Mouse (Mus musculus) limb, embryonic 10.5 days (tissue): Measurements from ENCODE around the gene Mroh8. TPM values are rescaled to one million over a fixed set of nuclear protein-coding genes. Genes with fewer than 3 reads are reported as not detected.
"Not testable (repeated sequence)": the region's sequence is repeated elsewhere in the genome, so short reads cannot be mapped to it uniquely, and the experiment has no call there.

Experiments used
- DNase-seq: peaks from one replicate; pipeline ENCODE4 v3.0.0-alpha.2; 2017; ENCODE audit warnings: low spot score
- H3K27ac ChIP-seq: fragments of 300-500 bp; sonication (generic); 2 replicates; pipeline ENCODE4 v1.5.1; 2016; ENCODE audit warnings: mild to moderate bottlenecking
- H3K27me3 ChIP-seq: fragments of 300-500 bp; sonication (generic); 2 replicates; pipeline ENCODE4 v1.6.1; 2016; ENCODE audit warnings: low read depth, mild to moderate bottlenecking; ENCODE audit not compliant: poor library complexity, severe bottlenecking
- H3K36me3 ChIP-seq: fragments of 300-500 bp; sonication (generic); 2 replicates; pipeline ENCODE4 v1.6.1; 2016; ENCODE audit warnings: mild to moderate bottlenecking, moderate library complexity
- H3K4me1 ChIP-seq: fragments of 300-500 bp; sonication (generic); 2 replicates; pipeline ENCODE4 v1.6.1; 2016
- H3K4me3 ChIP-seq: fragments of 300-500 bp; sonication (generic); 2 replicates; pipeline ENCODE4 v1.5.1; 2016; ENCODE audit warnings: mild to moderate bottlenecking, moderate library complexity
- H3K9me3 ChIP-seq: fragments of 300-500 bp; sonication (generic); replicated peaks from 2 replicates; pipeline ENCODE4 v1.6.1; 2016; ENCODE audit warnings: mild to moderate bottlenecking
- WGBS: fragments of 180-500 bp; shearing (Covaris S2); methylation state at CpG from one replicate; pipeline ENCODE4 v1.1.7; 2016; 5-methylcytosine and 5-hydroxymethylcytosine counted together
- polyA plus RNA-seq: library from polyadenylated mRNA; unstranded; fragments of >200 nt; fragmentation: Nextera tagmentation; extraction: Ambion mirVana; gene quantifications from 2 replicates; pipeline ENCODE4 v1.2.1, GENCODE M21; 2016

Mroh8 gene
- polyA plus RNA-seq, 1 experiment from 2014 or later = 0.66 TPM

DNA sequence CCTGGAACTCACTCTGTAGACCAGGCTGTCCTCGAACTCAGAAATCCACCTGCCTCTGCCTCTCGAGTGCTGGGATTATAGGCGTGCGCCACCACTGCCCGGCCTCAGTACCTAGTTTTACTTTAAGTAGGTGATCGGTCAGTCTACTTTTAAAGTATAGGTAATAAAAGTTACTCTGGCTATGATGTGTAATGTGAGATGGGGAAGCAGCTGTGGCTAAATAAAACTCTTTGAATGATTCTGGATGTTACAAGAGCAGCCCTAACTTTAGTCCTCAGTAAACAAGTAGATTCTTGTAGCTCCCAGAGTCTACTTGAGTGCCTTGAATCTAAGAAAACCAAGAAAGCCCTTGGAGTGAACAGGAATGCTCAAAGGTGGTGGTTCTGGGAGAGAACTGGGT is 106.4 kb downstream of the Mroh8 start:
- peaks cover 81% of the 10 kb centered on the region for H3K36me3 ChIP-seq
- 95% methylated on average over 6 of the region's 6 CpGs for WGBS
- H3K4me1 ChIP-seq = no peaks in the 10 kb centered on the region
- H3K9me3 ChIP-seq = no peaks in the 10 kb centered on the region
- no peak overlapping the region for H3K4me3 ChIP-seq
- no peak for DNase-seq
- no peaks in the 10 kb centered on the region for H3K27me3 ChIP-seq
- no peak overlapping the region for H3K27ac ChIP-seq

DNA sequence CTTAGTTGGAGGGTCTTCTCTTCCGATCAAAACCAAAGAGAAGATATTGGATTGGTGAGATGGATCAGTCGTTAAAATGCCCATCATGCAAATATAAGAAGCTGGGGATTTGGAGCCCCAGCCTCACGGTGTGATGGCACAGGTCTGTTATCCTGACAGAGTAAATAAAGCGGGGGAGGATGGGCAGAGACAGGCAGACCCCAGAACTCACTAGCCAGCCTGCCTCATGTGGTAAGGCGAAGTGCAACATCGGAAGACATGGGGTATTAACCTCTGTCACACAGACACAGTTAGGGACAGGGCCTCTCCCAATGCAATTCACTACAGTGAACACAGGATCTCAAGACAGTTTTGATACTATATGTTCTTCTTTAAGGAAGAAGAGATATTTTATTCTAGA is 108.7 kb downstream of the Mroh8 start:
- 77% methylated on average over 6 of the region's 6 CpGs for WGBS
- peaks cover 79% of the 10 kb centered on the region for H3K36me3 ChIP-seq
- no peaks in the 10 kb centered on the region for H3K9me3 ChIP-seq
- no peak overlapping the region for H3K27ac ChIP-seq
- no peak for DNase-seq
- H3K4me3 ChIP-seq = no peak overlapping the region
- no peaks in the 10 kb centered on the region for H3K27me3 ChIP-seq
- H3K4me1 ChIP-seq = no peaks in the 10 kb centered on the region

DNA sequence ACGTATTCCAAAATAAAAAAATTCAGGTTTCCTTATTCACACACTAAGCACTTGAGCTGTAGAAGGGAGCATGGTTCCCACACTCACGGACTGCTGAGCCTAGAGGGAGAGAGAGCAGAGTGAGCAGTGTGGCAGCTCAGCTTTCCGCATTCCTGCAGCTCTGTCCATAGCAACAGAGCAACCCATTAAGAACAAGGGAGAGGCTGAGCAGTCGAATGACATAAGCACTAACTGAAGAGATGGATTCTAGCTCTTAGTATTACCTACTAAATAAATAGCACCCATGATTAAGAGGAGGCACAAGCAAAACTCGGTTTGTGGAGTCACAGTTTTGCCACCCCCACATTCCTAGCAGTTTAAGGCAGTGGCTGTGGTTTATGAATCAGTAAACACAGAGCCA is 109.2 kb downstream of the Mroh8 start:
- no peak for DNase-seq
- no peaks in the 10 kb centered on the region for H3K4me1 ChIP-seq
- 61% methylated on average over 5 of the region's 5 CpGs for WGBS
- H3K27ac ChIP-seq = no peak overlapping the region
- H3K27me3 ChIP-seq = no peaks in the 10 kb centered on the region
- peaks cover 78% of the 10 kb centered on the region for H3K36me3 ChIP-seq
- H3K9me3 ChIP-seq = no peaks in the 10 kb centered on the region
- no peak overlapping the region for H3K4me3 ChIP-seq

DNA sequence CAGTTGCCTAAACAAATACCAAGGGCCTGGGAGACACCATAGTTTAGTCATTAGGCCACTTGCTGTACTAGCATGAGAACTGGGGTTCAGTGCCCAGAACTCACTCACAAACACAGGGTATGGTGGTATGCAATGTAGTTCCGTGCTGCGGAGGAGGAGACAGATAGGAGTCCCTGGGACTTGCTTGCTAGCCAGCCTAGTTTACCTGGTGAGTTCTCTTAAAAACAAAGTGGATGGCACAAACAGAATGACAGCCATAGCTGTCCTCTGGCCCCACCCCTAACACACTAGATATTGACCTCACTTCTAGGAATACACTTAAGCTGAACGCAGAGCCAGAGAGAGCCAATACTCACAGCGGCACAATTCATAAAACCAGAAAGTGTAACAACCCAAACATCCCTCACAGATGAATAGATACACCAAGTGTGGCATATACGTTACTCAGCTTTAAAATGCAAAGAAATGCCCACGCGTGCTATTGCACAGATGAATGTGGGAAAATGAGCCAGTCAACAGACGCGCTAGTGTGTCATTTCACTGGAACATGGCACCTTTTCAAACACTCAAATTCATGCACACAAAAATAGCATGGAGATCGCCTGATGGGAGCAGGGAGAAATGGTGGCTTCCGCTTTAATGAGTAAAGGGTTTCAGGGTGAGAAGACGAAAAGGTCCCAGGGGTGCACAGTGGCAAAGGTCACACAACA is 112.8 kb downstream of the Mroh8 start:
- Histone ChIP-seq H3K9me3 (no peaks in the 10 kb centered on the region), H3K4me3 (no peak overlapping the region), H3K36me3 (peaks cover 79% of the 10 kb centered on the region), H3K4me1 (no peaks in the 10 kb centered on the region), H3K27me3 (no peaks in the 10 kb centered on the region), H3K27ac (no peak overlapping the region)
- WGBS = 93% methylated on average over 12 of the region's 12 CpGs
- DNase-seq = no peak

DNA sequence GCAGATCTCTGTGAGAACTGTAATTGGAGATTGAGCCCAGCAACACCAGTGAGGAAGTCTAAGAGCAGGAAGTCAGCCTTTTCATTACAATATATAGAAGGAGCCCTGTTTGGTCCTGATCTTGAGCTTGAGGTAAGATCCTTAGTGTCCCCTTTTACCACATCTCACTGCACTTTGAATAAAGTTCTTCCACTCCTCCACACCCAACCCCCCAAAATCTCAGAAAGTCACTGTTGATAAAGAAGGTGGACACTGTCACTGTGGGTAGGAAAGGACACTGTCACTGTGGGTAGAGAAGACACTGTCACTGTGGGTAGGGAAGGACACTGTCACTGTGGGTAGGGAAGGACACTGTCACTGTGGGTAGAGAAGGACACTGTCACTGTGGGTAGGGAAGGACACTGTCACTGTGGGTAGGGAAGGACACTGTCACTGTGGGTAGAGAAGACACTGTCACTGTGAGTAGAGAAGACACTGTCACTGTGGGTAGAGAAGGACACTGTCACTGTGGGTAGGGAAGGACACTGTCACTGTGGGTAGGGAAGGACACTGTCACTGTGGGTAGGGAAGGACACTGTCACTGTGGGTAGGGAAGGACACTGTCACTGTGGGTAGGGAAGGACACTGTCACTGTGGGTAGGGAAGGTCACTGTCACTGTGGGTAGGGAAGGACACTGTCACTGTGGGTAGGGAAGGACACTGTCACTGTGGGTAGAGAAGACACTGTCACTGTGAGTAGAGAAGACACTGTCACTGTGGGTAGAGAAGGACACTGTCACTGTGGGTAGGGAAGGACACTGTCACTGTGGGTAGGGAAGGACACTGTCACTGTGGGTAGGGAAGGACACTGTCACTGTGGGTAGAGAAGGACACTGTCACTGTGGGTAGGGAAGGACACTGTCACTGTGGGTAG is 113.8 kb downstream of the Mroh8 start:
- not testable (repeated sequence) for H3K27me3 ChIP-seq, H3K4me1 ChIP-seq, DNase-seq, H3K27ac ChIP-seq, H3K9me3 ChIP-seq, H3K4me3 ChIP-seq
- peaks cover 86% of the 10 kb centered on the region for H3K36me3 ChIP-seq

DNA sequence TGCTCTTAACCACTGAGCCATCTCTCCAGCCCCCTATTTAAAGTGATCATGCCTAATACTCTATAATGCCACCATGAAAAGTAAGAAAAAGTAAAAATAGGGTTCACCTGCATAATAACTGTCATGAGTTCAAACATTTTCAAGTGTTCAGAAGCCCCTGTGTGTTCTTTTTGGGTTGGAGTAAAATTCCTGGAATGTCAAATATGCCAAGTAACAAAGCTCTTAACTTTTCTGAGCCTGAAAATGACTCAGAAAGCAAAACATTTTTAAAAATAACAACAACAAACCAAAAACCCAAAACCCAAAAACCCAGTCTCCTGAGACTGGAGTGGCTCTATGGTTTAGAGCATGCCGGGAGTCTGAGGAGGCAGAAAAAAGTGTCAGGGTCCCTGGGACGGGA is 115.2 kb downstream of the Mroh8 start:
- no peaks in the 10 kb centered on the region for H3K27me3 ChIP-seq
- 83% methylated on average over 2 of the region's 2 CpGs for WGBS
- no peak for DNase-seq
- no peaks in the 10 kb centered on the region for H3K4me1 ChIP-seq
- no peak overlapping the region for H3K4me3 ChIP-seq
- peaks cover 89% of the 10 kb centered on the region for H3K36me3 ChIP-seq
- H3K27ac ChIP-seq = no peak overlapping the region
- no peaks in the 10 kb centered on the region for H3K9me3 ChIP-seq

Other genes with a start within 250 kb of the Mroh8 start
- gene Soga1, start 200.3 kb downstream of the Mroh8 start, polyA plus RNA-seq = 5.3 and 5.7 TPM in 2 replicates
- not detected in 2 replicates for gene Tldc2, start 192.5 kb downstream of the Mroh8 start, polyA plus RNA-seq
- 24.0 and 27.3 TPM in 2 replicates for gene Samhd1, start 144.3 kb downstream of the Mroh8 start, polyA plus RNA-seq
- gene Rbl1, start 75.0 kb downstream of the Mroh8 start, polyA plus RNA-seq = 16.6 and 23.8 TPM in 2 replicates
- 284 and 290 TPM in 2 replicates for gene Rpn2, start 532 bp downstream of the Mroh8 start, polyA plus RNA-seq
- gene Ghrh, start 68.0 kb upstream of the Mroh8 start, polyA plus RNA-seq = not detected in 2 replicates
- gene Manbal, start 88.0 kb upstream of the Mroh8 start, polyA plus RNA-seq = 70.0 and 70.9 TPM in 2 replicates
- 21.7 and 26.2 TPM in 2 replicates for gene Src, start 138.9 kb upstream of the Mroh8 start, polyA plus RNA-seq